31 mouse cellular contexts compared by ENCODE assay signal in genomic region chr11:78372166-78372565, GRCm38 (mm10). TPM values are rescaled to one million over a fixed set of nuclear protein-coding genes. Genes with fewer than 3 reads are reported as not detected.
DNase-seq lines count a peak whose midpoint lies in the region; ATAC-seq and TF ChIP-seq lines count a peak whose summit lies in the region.
"Had no signal": no experiment of that assay in that cellular context is flagged by ENCODE, and none has a peak within 500 bp of the region (broad histone marks: within the 10 kb centered on the region; RNA-seq: fewer than 3 reads in every experiment).

No protein-coding gene starts in this region.

- no peak overlapping the region for H3K9ac ChIP-seq in intestine, postnatal 0 days (ENCODE audit: low read depth, low read length)
- no peak overlapping the region for H3K9ac ChIP-seq in intestine, embryonic 16.5 days (ENCODE audit: low read depth, low read length)
- H3K9ac ChIP-seq in hindbrain, embryonic 13.5 days: no peak overlapping the region
- H3K9ac ChIP-seq: embryonic facial prominence, embryonic 12.5 days; embryonic facial prominence, embryonic 15.5 days; forebrain, postnatal 0 days; hindbrain, embryonic 15.5 days had no signal

- no peak overlapping the region for H3K4me2 ChIP-seq in intestine, postnatal 0 days (replicated peaks; ENCODE audit: low read depth)
- H3K4me2 ChIP-seq in intestine, embryonic 16.5 days (ENCODE audit: low read depth, low read length): no peak overlapping the region
- H3K4me2 ChIP-seq in hindbrain, embryonic 13.5 days: no peak overlapping the region
- H3K4me2 ChIP-seq: embryonic facial prominence, embryonic 12.5 days; embryonic facial prominence, embryonic 15.5 days; heart, embryonic 11.5 days; hindbrain, embryonic 15.5 days had no signal

- TF ChIP-seq CTCF in intestine, postnatal 0 days (IDR thresholded peaks at IDR 0.05; ENCODE audit: low read depth): no peak

- no peaks in the 10 kb centered on the region for H3K9me3 ChIP-seq in intestine, postnatal 0 days (ENCODE audit: control insufficient read depth)
- H3K9me3 ChIP-seq in intestine, embryonic 16.5 days (ENCODE audit: control insufficient read depth, low read length): no peaks in the 10 kb centered on the region
- no peaks in the 10 kb centered on the region for H3K9me3 ChIP-seq in hindbrain, embryonic 13.5 days
- H3K9me3 ChIP-seq: embryonic facial prominence, embryonic 12.5 days; embryonic facial prominence, embryonic 15.5 days; hindbrain, embryonic 10.5 days; hindbrain, embryonic 15.5 days had no signal

- no peaks in the 10 kb centered on the region for H3K27me3 ChIP-seq in intestine, postnatal 0 days (replicated peaks; ENCODE audit: control insufficient read depth, insufficient read depth, low read length)
- no peaks in the 10 kb centered on the region for H3K27me3 ChIP-seq in intestine, embryonic 16.5 days (replicated peaks; ENCODE audit: control insufficient read depth, insufficient read depth, low read length)
- H3K27me3 ChIP-seq in hindbrain, embryonic 13.5 days: no peaks in the 10 kb centered on the region
- H3K27me3 ChIP-seq: embryonic facial prominence, embryonic 12.5 days; embryonic facial prominence, embryonic 15.5 days; hindbrain, embryonic 15.5 days had no signal

- 0 out of 2 replicates have a peak, but pooled peaks cover 3% of the 10 kb centered on the region for H3K4me1 ChIP-seq in intestine, postnatal 0 days (replicated peaks; ENCODE audit: control insufficient read depth, insufficient read depth, low read length)
- peaks cover 23% of the 10 kb centered on the region for H3K4me1 ChIP-seq in intestine, embryonic 16.5 days (ENCODE audit: control insufficient read depth, insufficient read depth, low read length)
- H3K4me1 ChIP-seq in hindbrain, embryonic 13.5 days (replicated peaks): peaks cover 5% of the 10 kb centered on the region; the same call in 1 of the 2 replicates
- H3K4me1 ChIP-seq: embryonic facial prominence, embryonic 12.5 days had no signal

- peak; percentile 34 for DNase-seq in NIH3T3 (ENCODE audit: low read depth)
- DNase-seq in adrenal gland, postnatal 10 days: peak; percentile 48
- peak; percentile 64 to 66 for DNase-seq in adrenal gland, postnatal 36 days
- DNase-seq in Muller cell, postnatal 12 days (ENCODE audit: inconsistent ontology term): no peak
- DNase-seq: cerebellum, adult 11 months; cerebellum, adult 2 months; cerebellum, adult 9-11 months; cerebellum, postnatal 25 days; forebrain, postnatal 0 days; heart, postnatal 36 days had no signal

- ATAC-seq in intestine, postnatal 0 days: peak; percentile 34; the same call in 1 of the 2 replicates
- ATAC-seq in intestine, embryonic 16.5 days: no peak
- ATAC-seq in hindbrain, embryonic 13.5 days (ENCODE audit: low FRiP score): no peak
- ATAC-seq: forebrain, embryonic 14.5 days; forebrain, postnatal 0 days had no signal

- 67% methylated on average over 3 of the region's 3 CpGs for WGBS in intestine, postnatal 0 days
- 70% methylated on average over 3 of the region's 3 CpGs for WGBS in intestine, embryonic 16.5 days
- 84% methylated on average over 3 of the region's 3 CpGs for WGBS in hindbrain, embryonic 13.5 days

- H3K4me3 ChIP-seq in intestine, postnatal 0 days (ENCODE audit: low read depth, low read length): no peak overlapping the region
- no peak overlapping the region for H3K4me3 ChIP-seq in intestine, embryonic 16.5 days (ENCODE audit: low read length)
- H3K4me3 ChIP-seq in hindbrain, embryonic 13.5 days: no peak overlapping the region
- H3K4me3 ChIP-seq: embryonic facial prominence, embryonic 12.5 days; embryonic facial prominence, embryonic 15.5 days; gastrocnemius, adult 2 months; hindbrain, embryonic 10.5 days; hindbrain, embryonic 15.5 days had no signal

- H3K27ac ChIP-seq in intestine, postnatal 0 days (ENCODE audit: low read depth, low read length): no peak overlapping the region
- no peak overlapping the region for H3K27ac ChIP-seq in intestine, embryonic 16.5 days (ENCODE audit: low read length)
- no peak overlapping the region for H3K27ac ChIP-seq in hindbrain, embryonic 13.5 days
- H3K27ac ChIP-seq: embryonic facial prominence, embryonic 12.5 days; embryonic facial prominence, embryonic 15.5 days; gastrocnemius, adult 2 months; hindbrain, embryonic 15.5 days had no signal

- no peaks in the 10 kb centered on the region for H3K36me3 ChIP-seq in intestine, postnatal 0 days (ENCODE audit: control insufficient read depth, insufficient read depth)
- no peaks in the 10 kb centered on the region for H3K36me3 ChIP-seq in intestine, embryonic 16.5 days (ENCODE audit: control insufficient read depth, insufficient read depth, low read length)
- H3K36me3 ChIP-seq in hindbrain, embryonic 13.5 days: no peaks in the 10 kb centered on the region
- H3K36me3 ChIP-seq: embryonic facial prominence, embryonic 12.5 days; embryonic facial prominence, embryonic 15.5 days; hindbrain, embryonic 10.5 days; hindbrain, embryonic 15.5 days had no signal

RNA-seq across cellular contexts. Expression of gene Foxn1, which starts 14.2 kb away (rescaled TPM):
- polyA plus RNA-seq in intestine, postnatal 0 days (2015; fragmentation: Nextera tagmentation; extraction: Ambion mirVana): not detected in 2 replicates
- not detected in 2 replicates for polyA plus RNA-seq in intestine, embryonic 16.5 days (2015; fragmentation: Nextera tagmentation; extraction: Ambion mirVana)
- under 1 TPM in 1 of 2 experiments, not detected in 1; 0.09 TPM for total RNA-seq in adrenal gland, postnatal 10 days (2021)
- under 1 TPM in 1 of 2 experiments, not detected in 1; 0.30 TPM for total RNA-seq in adrenal gland, postnatal 36 days (2021)
- polyA plus RNA-seq in hindbrain, embryonic 13.5 days (2015; fragmentation: Nextera tagmentation; extraction: Ambion mirVana): not detected in 2 replicates
- total RNA-seq: common myeloid progenitor, adult 5-6 weeks; ES-E14; forebrain, postnatal 0 days; gastrocnemius, adult 2 months; gastrocnemius, postnatal 14 days; gastrocnemius, postnatal 4 days; heart, adult 8-10 months; heart, postnatal 36 days had no signal
- polyA plus RNA-seq: cerebellum, adult 2 months; forebrain, embryonic 11.5 days; forebrain, embryonic 14.5 days; forebrain, postnatal 0 days; frontal cortex, adult 2 months; heart, embryonic 14.5 days; heart, postnatal 0 days; hindbrain, embryonic 10.5 days; hindbrain, embryonic 15.5 days; intestine, embryonic 14.5 days; kidney, embryonic 14.5 days had no signal

RNA-seq across cellular contexts. Expression of gene Unc119, which starts 28.9 kb away (rescaled TPM):
- 26.9 and 28.4 TPM in 2 replicates for polyA plus RNA-seq in intestine, postnatal 0 days (2015; fragmentation: Nextera tagmentation; extraction: Ambion mirVana)
- 29.5 and 29.9 TPM in 2 replicates for polyA plus RNA-seq in intestine, embryonic 16.5 days (2015; fragmentation: Nextera tagmentation; extraction: Ambion mirVana)
- 10 to 100 TPM; 36.1 to 42.5 TPM for total RNA-seq in adrenal gland, postnatal 10 days (2021)
- 10 to 100 TPM; 32.8 to 37.3 TPM for total RNA-seq in adrenal gland, postnatal 36 days (2021)
- polyA plus RNA-seq in hindbrain, embryonic 13.5 days (2015; fragmentation: Nextera tagmentation; extraction: Ambion mirVana): 75.1 and 76.7 TPM in 2 replicates

RNA-seq across cellular contexts. Expression of gene Pigs, which starts 44.0 kb away (rescaled TPM):
- polyA plus RNA-seq in intestine, postnatal 0 days (2015; fragmentation: Nextera tagmentation; extraction: Ambion mirVana): 58.6 and 60.8 TPM in 2 replicates
- 92.9 and 93.1 TPM in 2 replicates for polyA plus RNA-seq in intestine, embryonic 16.5 days (2015; fragmentation: Nextera tagmentation; extraction: Ambion mirVana)
- 10 to 100 TPM; 40.1 to 40.3 TPM for total RNA-seq in adrenal gland, postnatal 10 days (2021)
- total RNA-seq in adrenal gland, postnatal 36 days (2021): 10 to 100 TPM; 54.0 to 57.7 TPM
- 75.0 and 78.2 TPM in 2 replicates for polyA plus RNA-seq in hindbrain, embryonic 13.5 days (2015; fragmentation: Nextera tagmentation; extraction: Ambion mirVana)

RNA-seq across cellular contexts. Expression of gene Aldoc, which starts 49.4 kb away (rescaled TPM):
- polyA plus RNA-seq in intestine, postnatal 0 days (2015; fragmentation: Nextera tagmentation; extraction: Ambion mirVana): 9.3 and 9.4 TPM in 2 replicates
- polyA plus RNA-seq in intestine, embryonic 16.5 days (2015; fragmentation: Nextera tagmentation; extraction: Ambion mirVana): 33.3 and 34.0 TPM in 2 replicates
- 1 to 10 TPM; 8.3 to 8.6 TPM for total RNA-seq in adrenal gland, postnatal 10 days (2021)
- total RNA-seq in adrenal gland, postnatal 36 days (2021): 10 to 100 TPM; 11.7 to 21.6 TPM
- 144 and 175 TPM in 2 replicates for polyA plus RNA-seq in hindbrain, embryonic 13.5 days (2015; fragmentation: Nextera tagmentation; extraction: Ambion mirVana)

RNA-seq across cellular contexts. Expression of gene Slc13a2, which starts 49.9 kb away (rescaled TPM):
- polyA plus RNA-seq in intestine, postnatal 0 days (2015; fragmentation: Nextera tagmentation; extraction: Ambion mirVana): 31.4 and 36.6 TPM in 2 replicates
- 4.6 and 6.7 TPM in 2 replicates for polyA plus RNA-seq in intestine, embryonic 16.5 days (2015; fragmentation: Nextera tagmentation; extraction: Ambion mirVana)
- not detected for total RNA-seq in adrenal gland, postnatal 10 days (2021)
- total RNA-seq in adrenal gland, postnatal 36 days (2021): not detected
- polyA plus RNA-seq in hindbrain, embryonic 13.5 days (2015; fragmentation: Nextera tagmentation; extraction: Ambion mirVana): not detected in 2 replicates
- total RNA-seq: common myeloid progenitor, adult 5-6 weeks; forebrain, postnatal 0 days; gastrocnemius, adult 2 months; gastrocnemius, postnatal 14 days; gastrocnemius, postnatal 4 days; heart, adult 8-10 months; heart, postnatal 36 days had no signal
- polyA plus RNA-seq: cerebellum, adult 2 months; embryonic facial prominence, embryonic 12.5 days; forebrain, embryonic 11.5 days; forebrain, embryonic 14.5 days; forebrain, postnatal 0 days; frontal cortex, adult 2 months; heart, embryonic 11.5 days; heart, embryonic 14.5 days; heart, postnatal 0 days; hindbrain, embryonic 10.5 days; hindbrain, embryonic 15.5 days had no signal
